Mouse (Mus musculus): ENCODE measurements around the gene Mylk4. TPM values are rescaled to one million over a fixed set of nuclear protein-coding genes. Genes with fewer than 3 reads are reported as not detected.

The Mylk4 gene
- polyA plus RNA-seq, 1 experiment = not detected

DNA sequence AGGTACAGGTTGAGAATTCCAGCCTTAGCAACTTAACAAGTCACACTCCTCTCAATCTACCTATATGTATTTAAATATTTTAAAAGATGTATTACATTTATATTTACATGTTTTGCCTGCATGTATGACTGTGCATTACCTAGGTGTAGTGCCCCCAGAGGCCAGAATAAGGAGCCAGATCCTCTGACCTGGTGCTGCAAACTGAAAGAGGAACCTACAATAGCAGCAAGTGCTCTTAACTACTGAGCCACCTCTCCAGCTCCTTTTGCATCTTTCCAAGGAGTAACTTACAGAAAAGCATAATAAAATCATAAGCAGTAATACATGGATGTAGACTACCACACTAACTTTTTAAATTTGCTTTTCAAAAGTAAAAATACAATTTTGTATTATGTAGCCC lies 17.1 kb upstream of the Mylk4 start:
- Histone ChIP-seq H3K4me3 (ENCODE audit: insufficient read depth, low read length) (no peak overlapping the region), H3K4me1 (ENCODE audit: control insufficient read depth, insufficient read depth, low read length) (peaks cover 6% of the 10 kb centered on the region; the same call in 1 of the 2 replicates), H3K27ac (ENCODE audit: insufficient read depth, low read depth, low read length) (no peak overlapping the region)
- no peak for TF ChIP-seq CTCF (IDR thresholded peaks at IDR 0.05; ENCODE audit: low read depth, low read length)
- TF ChIP-seq POLR2A (IDR thresholded peaks at IDR 0.05; ENCODE audit: borderline replicate concordance, low read depth, low read length) = no peak

DNA sequence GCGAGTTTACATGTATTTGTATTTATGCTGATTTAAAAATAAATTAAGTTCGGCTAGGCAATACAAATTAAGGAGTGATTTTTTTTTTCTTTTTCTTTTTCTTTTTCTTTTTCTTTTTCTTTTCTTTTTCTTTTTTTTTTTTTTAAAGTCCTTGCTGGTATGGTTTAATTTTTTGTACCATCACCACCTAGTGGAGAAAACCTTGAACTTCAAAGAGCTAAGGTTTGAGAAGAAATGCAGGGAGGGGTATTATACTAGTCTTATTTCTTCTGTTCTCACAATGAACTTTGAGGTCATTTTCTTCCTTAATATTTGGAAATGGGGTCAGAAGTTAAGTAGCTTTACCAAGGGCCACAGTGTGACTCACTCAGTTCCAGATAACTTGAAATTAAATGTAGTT lies 15.4 kb upstream of the Mylk4 start:
- Histone ChIP-seq H3K27ac (ENCODE audit: insufficient read depth, low read depth, low read length) (no peak overlapping the region), H3K4me3 (ENCODE audit: insufficient read depth, low read length) (no peak overlapping the region), H3K4me1 (ENCODE audit: control insufficient read depth, insufficient read depth, low read length) (peaks cover 6% of the 10 kb centered on the region; the same call in 1 of the 2 replicates)
- TF ChIP-seq CTCF (IDR thresholded peaks at IDR 0.05; ENCODE audit: low read depth, low read length) (no peak), POLR2A (IDR thresholded peaks at IDR 0.05; ENCODE audit: borderline replicate concordance, low read depth, low read length) (no peak)

DNA sequence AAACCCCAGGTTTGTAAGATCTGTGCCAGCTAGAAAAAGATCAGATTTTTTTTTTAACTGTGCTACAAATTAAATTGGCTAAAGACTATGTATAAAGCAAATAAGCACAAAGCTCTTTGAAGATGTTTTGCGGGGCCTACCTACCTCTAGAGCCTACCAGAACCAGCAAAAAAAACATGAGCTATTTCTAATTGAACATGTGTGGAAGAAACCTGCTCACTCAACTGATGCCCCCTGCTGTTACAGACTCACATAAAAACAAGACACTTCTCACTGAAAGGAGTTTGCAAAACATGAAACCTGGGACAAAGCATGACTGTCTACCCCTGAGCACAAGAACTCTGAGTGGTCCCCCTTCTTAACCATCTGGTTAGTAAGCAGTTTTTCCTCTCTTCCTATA lies 13.3 kb upstream of the Mylk4 start:
- no peak for TF ChIP-seq CTCF (IDR thresholded peaks at IDR 0.05; ENCODE audit: low read depth, low read length)
- TF ChIP-seq POLR2A (IDR thresholded peaks at IDR 0.05; ENCODE audit: borderline replicate concordance, low read depth, low read length) = no peak
- no peak overlapping the region for H3K4me3 ChIP-seq (ENCODE audit: insufficient read depth, low read length)
- H3K4me1 ChIP-seq (ENCODE audit: control insufficient read depth, insufficient read depth, low read length) = no peaks in the 10 kb centered on the region
- H3K27ac ChIP-seq (ENCODE audit: insufficient read depth, low read depth, low read length) = no peak overlapping the region

DNA sequence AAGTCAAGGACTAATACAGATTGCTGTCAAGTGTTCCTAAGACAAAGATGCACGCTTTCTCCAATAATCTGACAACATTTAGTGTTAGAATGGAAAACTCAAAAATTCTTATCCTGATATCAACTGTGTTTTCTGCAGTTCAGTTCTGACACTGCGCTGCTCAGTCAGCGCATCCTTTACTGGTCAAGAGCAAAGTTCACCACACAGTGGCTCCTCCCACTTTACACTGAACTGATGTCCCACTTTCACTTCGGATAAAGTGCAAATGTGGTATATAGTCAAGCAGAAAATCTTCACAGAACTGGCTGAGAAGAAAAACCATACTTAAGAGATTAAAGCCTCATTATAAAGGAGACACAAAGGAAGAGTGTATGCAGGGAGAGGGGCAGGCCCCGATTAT lies 11.4 kb upstream of the Mylk4 start:
- TF ChIP-seq POLR2A (IDR thresholded peaks at IDR 0.05; ENCODE audit: borderline replicate concordance, low read depth, low read length) = no peak
- H3K4me3 ChIP-seq (ENCODE audit: insufficient read depth, low read length) = no peak overlapping the region
- H3K27ac ChIP-seq (ENCODE audit: insufficient read depth, low read depth, low read length) = no peak overlapping the region
- no peaks in the 10 kb centered on the region for H3K4me1 ChIP-seq (ENCODE audit: control insufficient read depth, insufficient read depth, low read length)

DNA sequence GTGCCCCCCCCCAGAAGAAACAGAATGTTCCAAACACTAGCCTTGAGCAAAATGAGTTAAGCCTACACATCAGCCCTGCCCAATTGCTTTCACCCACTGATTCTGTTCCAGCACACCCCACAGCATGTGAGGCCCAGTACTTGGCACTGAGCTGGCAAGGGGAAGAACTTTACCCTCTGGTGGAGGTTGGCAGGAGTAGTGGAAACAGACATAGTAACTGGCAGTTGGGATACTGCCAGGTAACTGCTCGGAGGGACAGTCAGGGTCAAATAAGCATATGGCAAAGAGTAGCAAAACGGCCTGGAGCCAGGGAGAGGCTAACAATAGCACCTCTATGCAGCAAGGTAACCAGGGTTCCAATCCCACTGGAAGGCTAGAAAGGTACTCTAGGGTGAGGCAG lies 10.9 kb upstream of the Mylk4 start:
- no peak for TF ChIP-seq CTCF (IDR thresholded peaks at IDR 0.05; ENCODE audit: low read depth, low read length)
- TF ChIP-seq POLR2A (IDR thresholded peaks at IDR 0.05; ENCODE audit: borderline replicate concordance, low read depth, low read length) = no peak
- Histone ChIP-seq H3K4me3 (ENCODE audit: insufficient read depth, low read length) (no peak overlapping the region), H3K4me1 (ENCODE audit: control insufficient read depth, insufficient read depth, low read length) (no peaks in the 10 kb centered on the region), H3K27ac (ENCODE audit: insufficient read depth, low read depth, low read length) (no peak overlapping the region)

DNA sequence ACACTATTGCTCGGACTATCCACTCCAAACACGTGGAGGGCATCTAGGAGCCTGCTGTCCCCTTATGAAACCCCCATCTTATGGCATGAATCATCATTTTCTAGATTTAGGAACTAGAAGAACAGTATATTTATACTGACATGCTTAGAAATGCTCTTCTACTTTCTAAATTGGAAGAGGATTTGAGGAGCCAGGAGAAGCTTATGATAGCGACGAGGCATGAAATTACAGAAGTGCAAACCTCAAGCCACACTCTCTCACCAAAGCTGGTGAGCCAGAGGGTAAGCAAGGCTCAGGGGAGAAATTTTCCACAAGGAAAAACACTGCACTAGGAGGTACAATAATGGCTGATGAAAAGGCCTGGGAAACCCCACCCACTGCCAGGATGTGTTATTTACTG lies 6.0 kb upstream of the Mylk4 start:
- H3K4me1 ChIP-seq (ENCODE audit: control insufficient read depth, insufficient read depth, low read length) = no peaks in the 10 kb centered on the region
- H3K4me3 ChIP-seq (ENCODE audit: insufficient read depth, low read length) = no peak overlapping the region
- H3K27ac ChIP-seq (ENCODE audit: insufficient read depth, low read depth, low read length) = no peak overlapping the region
- no peak for TF ChIP-seq CTCF (IDR thresholded peaks at IDR 0.05; ENCODE audit: low read depth, low read length)

DNA sequence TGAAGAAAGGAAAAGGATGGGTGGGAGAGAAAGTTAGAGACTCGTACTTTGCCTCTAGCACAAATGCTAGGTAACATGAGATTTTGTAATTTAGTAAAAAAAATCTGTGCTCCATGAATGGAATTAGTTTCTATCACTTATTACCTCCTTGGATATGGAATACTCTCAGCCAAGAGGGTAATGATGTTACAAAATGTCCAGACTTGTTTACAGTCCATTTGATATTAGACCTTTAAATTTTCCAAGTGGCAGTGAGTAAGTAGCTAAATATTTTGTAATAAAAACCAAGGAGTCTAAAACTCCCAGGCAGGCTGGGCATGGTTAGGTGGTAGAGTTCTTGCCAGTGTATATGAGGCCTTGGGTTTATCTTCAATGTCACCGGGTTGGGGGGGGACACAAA lies 3.8 kb upstream of the Mylk4 start:
- no peak overlapping the region for H3K4me3 ChIP-seq (ENCODE audit: insufficient read depth, low read length)
- TF ChIP-seq CTCF (IDR thresholded peaks at IDR 0.05; ENCODE audit: low read depth, low read length) (no peak), POLR2A (IDR thresholded peaks at IDR 0.05; ENCODE audit: borderline replicate concordance, low read depth, low read length) (no peak)

DNA sequence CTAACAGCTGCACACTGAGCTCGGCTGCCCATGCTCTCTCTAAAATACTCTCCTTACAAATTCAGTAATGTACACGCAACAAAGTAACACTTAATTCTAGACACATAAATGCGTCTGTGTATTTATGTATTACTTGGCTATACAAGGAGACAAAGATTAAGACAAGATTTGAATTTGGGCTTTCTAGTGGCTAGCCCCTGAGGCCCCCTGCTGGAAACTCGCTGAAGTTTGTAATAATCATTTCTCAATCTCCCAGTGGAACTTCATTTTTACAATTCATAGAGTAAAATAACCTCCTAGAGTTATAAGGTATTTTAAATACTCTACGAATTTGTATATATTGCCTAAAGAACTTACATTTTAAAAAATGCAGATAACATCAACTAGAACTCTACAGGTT lies 699 bp downstream of the Mylk4 start:
- Histone ChIP-seq H3K4me3 (ENCODE audit: insufficient read depth, low read length) (no peak overlapping the region), H3K27ac (ENCODE audit: insufficient read depth, low read depth, low read length) (no peak overlapping the region), H3K4me1 (ENCODE audit: control insufficient read depth, insufficient read depth, low read length) (no peaks in the 10 kb centered on the region)
- TF ChIP-seq CTCF (IDR thresholded peaks at IDR 0.05; ENCODE audit: low read depth, low read length) (no peak), POLR2A (IDR thresholded peaks at IDR 0.05; ENCODE audit: borderline replicate concordance, low read depth, low read length) (no peak)

More for the DNA sequence above, 3.8 kb upstream of the Mylk4 start:
- no peak overlapping the region for H3K27ac ChIP-seq (ENCODE audit: insufficient read depth, low read depth, low read length)
- no peaks in the 10 kb centered on the region for H3K4me1 ChIP-seq (ENCODE audit: control insufficient read depth, insufficient read depth, low read length)

DNA sequence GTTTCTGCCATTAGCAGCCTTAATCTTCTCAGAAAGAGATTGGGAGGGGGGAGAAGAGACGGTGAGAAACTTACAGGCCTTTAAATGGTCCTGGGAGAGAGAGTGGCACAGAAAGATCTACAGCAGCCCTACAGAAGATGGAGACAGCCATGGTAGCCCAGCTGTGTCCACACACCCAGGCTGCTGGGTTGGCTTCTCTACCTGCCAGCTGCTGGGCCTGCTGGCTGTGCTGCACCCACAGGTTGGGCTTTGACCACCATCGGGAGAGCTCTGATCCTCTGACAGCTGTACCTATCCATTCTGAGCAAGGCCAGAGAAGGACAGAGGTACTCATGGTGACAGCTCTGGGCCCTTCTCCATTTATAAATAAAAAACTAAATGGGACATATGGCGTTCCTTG lies 4.9 kb downstream of the Mylk4 start:
- no peak overlapping the region for H3K27ac ChIP-seq (ENCODE audit: insufficient read depth, low read depth, low read length)
- no peak for TF ChIP-seq POLR2A (IDR thresholded peaks at IDR 0.05; ENCODE audit: borderline replicate concordance, low read depth, low read length)
- TF ChIP-seq CTCF (IDR thresholded peaks at IDR 0.05; ENCODE audit: low read depth, low read length) = no peak
- H3K4me1 ChIP-seq (ENCODE audit: control insufficient read depth, insufficient read depth, low read length) = no peaks in the 10 kb centered on the region
- H3K4me3 ChIP-seq (ENCODE audit: insufficient read depth, low read length) = no peak overlapping the region

DNA sequence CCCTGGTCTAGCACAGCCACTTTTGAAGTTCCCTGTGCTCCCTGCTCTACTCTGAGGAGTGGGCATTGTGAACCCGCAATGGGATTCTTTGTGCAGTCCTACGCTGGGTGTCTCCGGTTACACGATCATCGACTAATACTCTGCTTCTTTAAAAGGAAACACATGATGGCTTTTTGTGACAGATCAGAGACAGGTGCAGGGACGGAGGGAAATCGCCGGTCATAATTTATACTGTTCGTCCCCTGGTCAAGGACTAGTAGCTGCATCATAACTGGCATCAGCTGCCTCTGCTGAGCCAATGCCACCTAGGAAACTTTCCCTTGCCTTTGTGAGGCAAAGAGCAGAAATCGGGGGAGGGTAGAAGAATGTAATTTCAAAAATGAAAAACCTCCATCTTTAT lies 7.4 kb downstream of the Mylk4 start:
- Histone ChIP-seq H3K4me1 (ENCODE audit: control insufficient read depth, insufficient read depth, low read length) (no peaks in the 10 kb centered on the region), H3K4me3 (ENCODE audit: insufficient read depth, low read length) (no peak overlapping the region), H3K27ac (ENCODE audit: insufficient read depth, low read depth, low read length) (no peak overlapping the region)
- TF ChIP-seq CTCF (IDR thresholded peaks at IDR 0.05; ENCODE audit: low read depth, low read length) = no peak
- TF ChIP-seq POLR2A (IDR thresholded peaks at IDR 0.05; ENCODE audit: borderline replicate concordance, low read depth, low read length) = no peak

DNA sequence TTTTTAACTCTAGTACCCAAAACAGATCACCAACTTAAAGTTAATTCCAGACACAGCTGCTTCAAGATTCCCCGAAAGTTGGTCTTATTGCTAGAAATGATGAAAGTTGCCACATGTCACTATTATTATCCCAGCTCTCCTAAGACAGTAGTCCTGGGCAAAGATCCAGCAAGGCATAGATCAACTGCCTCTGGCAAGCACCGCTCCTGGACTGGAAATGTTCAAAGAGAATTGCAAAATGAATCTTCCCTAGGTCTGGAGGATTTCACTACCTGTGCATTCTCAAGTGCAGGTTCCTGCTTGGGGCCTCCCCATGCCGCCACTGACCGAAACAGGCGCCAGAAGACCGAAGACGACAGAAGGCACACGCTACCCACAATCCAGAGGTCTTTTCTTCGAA lies 7.9 kb downstream of the Mylk4 start:
- H3K4me1 ChIP-seq (ENCODE audit: control insufficient read depth, insufficient read depth, low read length) = no peaks in the 10 kb centered on the region
- TF ChIP-seq CTCF (IDR thresholded peaks at IDR 0.05; ENCODE audit: low read depth, low read length) = no peak
- TF ChIP-seq POLR2A (IDR thresholded peaks at IDR 0.05; ENCODE audit: borderline replicate concordance, low read depth, low read length) = no peak

More for the DNA sequence above, 7.9 kb downstream of the Mylk4 start:
- Histone ChIP-seq H3K4me3 (ENCODE audit: insufficient read depth, low read length) (no peak overlapping the region), H3K27ac (ENCODE audit: insufficient read depth, low read depth, low read length) (no peak overlapping the region)
